Mouse (Mus musculus) adrenal gland, postnatal 36 days (tissue): ENCODE measurements around the gene Ttc17. TPM values are rescaled to one million over a fixed set of nuclear protein-coding genes. Genes with fewer than 3 reads are reported as not detected.

Experiments
- microRNA-seq: library from miRNA; unstranded; fragments of <30 nt; microRNA quantifications from one replicate; pipeline ENCODE4 v1.2.0, GENCODE M21; 2021
- total RNA-seq, 2 experiments: library from RNA; stranded (reverse); gene quantifications; 2 replicates each; pipeline ENCODE4 v1.2.3; 2021

Gene Ttc17
- total RNA-seq, 2 experiments from 2014 or later: 34.7 to 40.7 TPM

Small RNA genes lying within 50 kb of the gene (microRNA-seq; reads per million reads assigned to microRNA genes)
- 2.0 reads per million for gene Mir670

Other genes with a start within 250 kb of the Ttc17 start
- 100 to 1,000 TPM; 193 to 206 TPM for gene Hsd17b12, start 248.7 kb downstream of the Ttc17 start, total RNA-seq
- 10 to 100 TPM; 76.4 to 81.5 TPM for gene Api5, start 31.4 kb upstream of the Ttc17 start, total RNA-seq